Mouse (Mus musculus) urinary bladder, postnatal 14 days (tissue): ENCODE measurements at regions not wholly inside any gene's neighbourhood (a gene's known extent, or its start where the extent isn't known, plus 50 kb on each side); places are given as distances from the start of the nearest gene placed in this dataset.
"Not testable (repeated sequence)": the region's sequence is repeated elsewhere in the genome, so short reads cannot be mapped to it uniquely, and the experiment has no call there.

Experiments used
- DNase-seq: peaks from one replicate; pipeline ENCODE4 v3.0.0; 2021; ENCODE audit warnings: low spot score

GRCm38 (mm10) chr1:157755015-157755649, 248.6 kb downstream of the Sec16b start:
- DNase-seq, result no peak

DNA sequence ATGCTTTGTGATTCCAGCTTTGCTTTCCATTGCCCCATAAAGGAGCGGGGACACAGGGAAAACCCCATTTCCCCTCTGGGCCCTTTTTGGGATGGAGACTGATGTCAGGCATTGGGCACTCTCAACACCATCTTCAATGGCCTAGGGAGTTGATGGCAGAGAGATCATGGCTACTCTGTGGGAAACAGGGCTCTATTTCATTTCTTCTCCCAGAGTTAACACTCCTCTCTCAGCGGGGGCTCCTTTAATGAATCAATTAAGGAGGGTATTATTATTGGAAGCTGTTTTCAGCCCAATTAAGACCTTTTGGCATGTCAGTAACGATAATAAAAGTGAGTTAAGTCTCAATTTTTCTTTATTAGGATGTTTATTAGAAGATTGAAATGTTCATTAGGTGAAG, 250.4 kb downstream of the Sec16b start:
- no peak for DNase-seq

GRCm38 (mm10) chr1:157758337-157758736, 251.8 kb downstream of the Sec16b start:
- no peak for DNase-seq

DNA sequence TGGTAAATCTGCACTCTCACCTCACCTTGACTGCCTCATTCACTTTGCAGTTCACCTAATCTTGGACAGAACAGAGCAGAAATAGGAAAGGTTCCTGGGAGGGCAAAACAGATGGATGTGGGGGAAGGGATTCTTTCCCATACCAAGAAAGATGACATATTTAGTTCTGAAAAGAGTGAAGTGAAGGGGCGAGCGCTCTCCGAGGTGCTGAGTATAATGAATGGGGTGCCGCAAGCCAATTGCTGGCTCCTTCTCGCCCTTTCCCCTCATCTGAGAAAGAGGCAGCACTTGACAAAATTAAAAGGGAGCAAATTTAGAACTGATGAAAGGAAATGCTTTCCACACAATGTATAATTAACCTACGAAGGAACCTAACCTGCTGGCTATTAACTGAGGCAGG, 261.7 kb downstream of the Sec16b start:
- DNase-seq, result no peak

GRCm38 (mm10) chr1:157797711-157798110, 291.2 kb downstream of the Sec16b start:
- DNase-seq, result no peak

DNA sequence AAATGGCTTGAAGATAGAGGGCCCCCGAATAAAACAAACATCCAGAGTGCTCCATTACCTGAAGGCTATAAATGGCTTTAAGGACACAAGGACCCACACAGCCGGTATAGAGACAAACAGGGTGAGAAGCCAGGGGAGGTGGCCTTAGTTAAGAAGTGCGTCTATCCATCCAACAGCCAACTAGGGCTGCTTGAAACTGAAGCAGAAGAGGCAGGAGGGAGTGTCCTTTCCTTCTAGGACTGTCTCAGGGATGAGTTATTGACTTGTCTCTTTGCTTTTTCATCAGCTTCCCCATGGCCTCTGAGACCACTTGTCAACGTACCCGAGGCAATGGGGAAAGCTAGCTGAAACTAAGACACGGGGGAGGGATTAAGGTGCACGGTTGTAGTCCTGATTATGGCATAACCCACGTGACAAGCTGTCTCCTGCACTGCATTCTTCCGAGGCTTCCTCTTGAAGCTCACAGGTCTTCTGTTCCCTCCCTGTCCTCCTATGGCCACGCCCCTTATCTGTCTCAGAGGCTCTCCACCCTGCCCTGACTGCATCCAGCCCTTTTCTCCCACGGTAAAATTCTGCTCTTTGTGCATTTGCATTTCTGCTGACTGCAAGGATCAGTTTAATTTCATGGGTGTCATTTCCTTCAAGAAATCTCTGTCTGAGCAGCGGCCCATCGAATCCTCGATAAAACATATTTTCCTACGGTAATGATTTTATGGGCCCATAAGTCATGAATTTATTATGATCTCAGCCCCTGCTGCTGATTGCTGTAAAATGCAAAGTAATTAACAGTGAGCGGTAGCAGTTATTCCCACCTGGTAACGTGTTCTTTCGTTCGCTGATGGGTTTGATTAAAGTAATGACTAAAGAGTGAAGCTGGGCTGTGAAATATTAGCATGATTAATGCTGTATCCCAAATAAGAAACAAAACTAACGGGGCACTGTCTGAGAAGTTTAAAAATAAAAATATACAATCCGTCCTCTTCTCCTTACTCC, 292.3 kb downstream of the Sec16b start:
- DNase-seq, result no peak

DNA sequence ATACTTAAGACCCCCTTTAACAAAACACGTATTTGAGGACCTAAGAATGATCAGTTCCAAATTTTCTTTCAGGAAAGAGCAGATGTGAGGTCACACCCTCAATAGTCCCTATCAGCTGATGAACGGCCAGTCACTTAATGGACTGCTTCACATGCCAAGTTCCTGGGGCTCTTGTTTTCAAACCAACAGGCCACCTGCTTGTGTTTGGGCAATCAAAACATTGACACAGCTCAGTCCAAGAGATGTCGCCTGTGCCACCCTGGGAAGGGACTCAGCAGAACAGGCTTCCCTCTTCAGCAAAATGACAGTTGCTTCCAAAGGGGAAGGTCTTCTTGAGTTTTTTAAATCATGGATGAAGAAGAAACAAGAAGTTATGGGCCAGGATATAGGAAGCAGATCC, 294.6 kb downstream of the Sec16b start:
- DNase-seq, result no peak

DNA sequence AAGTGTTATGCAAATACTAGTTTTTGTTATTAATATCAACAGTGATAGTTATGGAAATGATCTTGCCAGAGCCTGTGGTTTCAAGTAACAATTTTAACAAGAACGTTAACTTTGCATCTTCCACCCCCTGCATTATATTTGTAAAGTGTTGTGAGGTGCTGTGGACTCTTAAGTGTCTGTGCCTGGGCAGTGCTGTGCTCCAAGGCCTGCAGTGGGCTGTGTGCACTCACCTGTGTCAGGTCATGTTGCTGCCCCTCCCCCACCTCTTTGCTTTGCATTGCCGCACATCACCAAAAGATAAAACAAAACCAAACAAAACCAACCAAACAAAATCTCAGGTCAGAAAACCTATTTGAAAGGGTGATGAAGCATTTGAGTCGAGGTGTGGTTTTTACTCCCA, 297.7 kb downstream of the Sec16b start:
- DNase-seq, result no peak

- no peak for DNase-seq
These were observed 299.8 kb downstream of the Sec16b start for GRCm38 (mm10) chr1:157806296-157806695.

GRCm38 (mm10) chr1:157809674-157810471, 303.3 kb downstream of the Sec16b start:
- no peak for DNase-seq

- DNase-seq, result no peak
These were observed 304.1 kb downstream of the Sec16b start for GRCm38 (mm10) chr1:157810657-157811056.

GRCm38 (mm10) chr1:157827966-157828365, 321.4 kb downstream of the Sec16b start:
- DNase-seq, result no peak

DNA sequence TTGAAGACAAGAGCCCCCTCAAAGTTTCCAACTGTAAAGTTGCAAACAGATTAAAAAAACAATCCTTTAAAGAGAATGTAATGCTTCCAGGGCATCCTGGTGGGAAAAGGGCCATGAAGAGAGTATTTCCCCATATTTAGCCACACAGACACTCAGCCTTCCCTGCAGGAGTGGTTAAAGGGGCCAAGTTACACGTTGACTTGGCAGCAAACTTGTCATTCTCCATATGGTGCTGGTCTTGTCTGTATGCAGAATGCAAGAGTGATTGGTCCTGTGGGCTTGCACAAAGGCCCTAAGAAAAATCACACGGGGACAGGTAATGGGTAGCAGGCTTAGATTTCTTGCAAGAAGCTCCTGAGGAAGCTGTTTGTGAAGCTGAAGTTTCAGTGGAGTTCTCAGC, 325.0 kb downstream of the Sec16b start:
- DNase-seq, result no peak

DNA sequence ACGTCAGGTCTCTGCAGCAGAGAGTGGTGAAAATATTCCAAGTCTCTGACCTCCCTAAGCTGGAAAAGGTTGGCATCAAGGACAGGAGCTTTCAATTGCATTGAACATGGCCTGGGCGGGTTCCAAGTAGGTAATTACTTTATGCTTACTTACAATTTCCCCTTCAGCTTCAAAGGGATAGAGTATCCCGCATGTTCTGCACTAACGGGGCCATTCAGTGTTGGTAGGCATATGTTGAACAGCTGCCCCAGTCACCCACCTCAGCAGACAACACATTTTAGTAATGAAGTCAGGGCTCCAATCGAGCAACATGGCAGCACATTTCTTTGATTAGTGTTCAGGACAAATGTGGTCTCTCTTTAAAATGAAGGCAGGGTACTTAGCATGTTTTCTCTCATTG, 366.2 kb downstream of the Sec16b start:
- DNase-seq, result no peak

DNA sequence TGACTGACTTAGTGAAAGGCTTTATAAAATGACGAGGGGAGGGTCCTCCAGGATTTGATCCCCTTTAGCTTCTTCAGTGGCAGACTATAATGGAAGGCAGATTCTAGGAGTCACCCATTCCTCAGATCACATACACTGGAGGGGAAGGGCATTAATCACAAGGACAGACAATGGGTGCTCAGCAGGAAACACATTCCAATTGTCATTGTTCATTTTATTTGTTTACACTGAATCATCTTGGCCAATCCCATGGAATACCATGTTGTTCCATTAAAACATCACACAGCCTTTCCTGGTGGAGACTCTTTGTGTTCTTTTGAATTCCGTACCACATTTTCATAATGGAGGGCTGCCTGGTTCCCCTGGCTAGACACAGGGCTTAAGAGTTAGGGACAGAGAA, 368.5 kb downstream of the Sec16b start:
- no peak for DNase-seq

DNA sequence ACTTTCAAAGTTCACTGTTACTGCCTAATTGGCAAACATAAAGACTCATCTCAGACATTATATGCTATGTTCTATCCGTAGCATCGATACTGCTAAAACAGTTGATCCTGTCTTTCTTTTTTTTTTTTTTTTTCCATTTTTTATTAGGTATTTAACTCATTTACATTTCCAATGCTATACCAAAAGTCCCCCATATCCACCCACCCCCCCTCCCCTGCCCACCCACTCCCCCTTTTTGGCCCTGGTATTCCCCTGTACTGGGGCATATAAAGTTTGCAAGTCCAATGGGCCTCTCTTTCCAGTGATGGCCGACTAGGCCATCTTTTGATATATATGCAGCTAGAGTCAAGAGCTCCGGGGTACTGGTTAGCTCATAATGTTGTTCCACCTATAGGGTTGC, 370.6 kb downstream of the Sec16b start:
- not testable (repeated sequence) for DNase-seq

DNA sequence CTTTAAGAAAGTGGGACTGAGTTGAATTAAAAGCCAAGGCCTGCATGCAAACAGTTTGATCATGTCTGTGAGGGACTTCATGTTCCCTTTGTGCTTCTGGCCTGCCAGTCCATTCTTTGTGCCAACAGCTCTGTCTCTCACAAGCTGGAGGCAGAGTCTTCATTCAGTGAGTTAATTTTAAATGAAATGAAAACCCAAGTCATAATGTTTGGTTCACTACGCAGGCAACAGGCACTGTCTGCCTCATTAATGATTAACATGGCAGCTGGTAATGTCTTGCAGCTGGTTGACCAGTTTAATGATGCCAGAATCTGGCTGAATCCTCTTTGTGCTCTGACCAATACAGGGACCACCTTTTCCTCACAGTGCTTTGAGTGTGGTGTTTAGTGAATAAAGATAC, 380.6 kb downstream of the Sec16b start:
- no peak for DNase-seq

GRCm38 (mm10) chr1:157888573-157888972, 382.0 kb downstream of the Sec16b start:
- no peak for DNase-seq

- no peak for DNase-seq
These were observed 399.6 kb downstream of the Sec16b start for GRCm38 (mm10) chr1:157906168-157906567.

DNA sequence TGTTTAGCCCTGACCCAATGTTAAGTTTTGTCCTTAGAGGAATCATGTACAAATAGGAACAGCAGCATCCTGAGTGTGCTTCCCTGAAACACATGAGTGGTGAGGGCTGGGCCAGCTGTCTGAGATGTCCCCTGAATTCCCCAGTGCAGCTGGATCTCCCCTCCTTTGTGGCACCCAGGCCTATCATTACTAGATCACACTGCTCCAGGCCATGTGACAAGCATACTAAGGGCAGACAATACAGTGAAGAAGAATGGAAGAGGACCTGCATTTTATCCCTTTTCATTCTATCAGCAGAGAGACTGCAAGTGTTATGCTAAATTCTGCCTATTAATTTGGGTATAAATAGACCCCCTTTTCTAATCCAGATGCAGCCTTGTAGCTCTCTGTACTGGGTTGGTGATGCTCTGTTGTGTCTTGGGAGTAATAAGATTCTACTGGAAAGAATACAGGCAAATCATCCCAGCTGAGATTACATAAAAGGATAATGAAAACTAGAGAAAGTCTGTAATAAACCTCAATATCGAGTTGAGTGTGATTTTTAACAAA, 418.3 kb downstream of the Brinp2 start:
- DNase-seq, result no peak

- no peak for DNase-seq
These were observed 416.6 kb downstream of the Brinp2 start for GRCm38 (mm10) chr1:157939516-157939915.

- no peak for DNase-seq
These were observed 415.8 kb downstream of the Brinp2 start for GRCm38 (mm10) chr1:157940331-157940758.
